ENCODE assay signal across 19 mouse cellular contexts in the genomic region with DNA sequence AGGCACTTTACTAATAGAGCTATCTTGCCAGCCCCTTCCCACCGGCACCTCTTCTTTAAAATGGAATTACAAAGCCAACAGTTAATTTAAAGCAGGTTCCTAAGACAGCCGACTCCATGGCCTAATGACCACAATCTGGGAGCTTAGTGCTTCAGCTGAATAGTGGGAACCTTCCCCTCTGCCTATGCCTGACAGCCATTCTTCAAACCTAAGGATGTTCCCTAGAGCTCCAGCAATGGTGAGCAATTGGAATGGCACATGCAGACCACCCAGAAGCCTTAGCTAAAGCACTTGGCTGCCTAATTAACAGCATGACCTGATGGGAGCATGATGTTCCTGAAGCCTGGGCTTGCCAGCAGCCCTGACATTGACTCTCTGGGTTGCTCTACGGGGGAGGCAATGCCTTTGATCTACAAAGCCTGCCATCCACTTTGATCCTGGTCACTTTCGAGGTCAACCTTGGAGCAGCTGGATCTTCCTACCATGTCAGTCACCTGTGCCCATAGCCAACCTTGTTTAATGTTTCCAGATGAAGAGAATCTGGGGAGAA.
A peak's percentile ranks its signal among the peaks of the same experiment; 100 is the strongest.
DNase-seq lines count a peak whose midpoint lies in the region.
"Had no signal": no experiment of that assay in that cellular context is flagged by ENCODE, and none has a peak within 500 bp of the region (broad histone marks: within the 10 kb centered on the region; RNA-seq: fewer than 3 reads in every experiment).

No protein-coding gene starts in this region.

- intact Hi-C loops in left cerebral cortex, postnatal 4 days (cut with DNase I), result no loop called here
- intact Hi-C loops in heart, postnatal 10 days (cut with DNase I), result no loop called here

- peak; percentile 49 for DNase-seq in adrenal gland, adult 8-10 months
- DNase-seq in adrenal gland, postnatal 4 days (ENCODE audit: low spot score in 2 of 2), result no peak
- peak; percentile 9 for DNase-seq in left cerebral cortex, postnatal 4 days
- DNase-seq in left cerebral cortex, adult 9 months (ENCODE audit: low spot score in 2 of 2), result no peak
- peak; percentile 39 to 41 for DNase-seq in adrenal gland, postnatal 36 days
- DNase-seq in mesoderm, embryonic 11.5 days (ENCODE audit: low read depth, low spot score), result peak; percentile 58
- DNase-seq in frontal cortex, postnatal 10 days (ENCODE audit: low spot score in 2 of 2), result no peak
- no peak for DNase-seq in heart, postnatal 10 days
- DNase-seq: cerebellum, adult 11-12 months; cerebellum, postnatal 25 days; gastrocnemius, postnatal 25 days; heart, adult 2 months; heart, postnatal 4 days; kidney, adult 2 months; layer of hippocampus, postnatal 36 days; lung, adult 2 months; right cerebral cortex, postnatal 14 days; spleen, adult 18-20 months; thymus, adult 2 months had no signal

Comparison
In these comparisons a context has a peak if more than half of its experiments do, and no peak if none do; other contexts are left out.
1. DNase-seq: peak in adrenal gland, adult 8-10 months (single experiment), left cerebral cortex, postnatal 4 days (single experiment), adrenal gland, postnatal 36 days (2 of 2) and mesoderm, embryonic 11.5 days (single experiment); none in adrenal gland, postnatal 4 days (0 of 2), left cerebral cortex, adult 9 months (0 of 2), frontal cortex, postnatal 10 days (0 of 2) and heart, postnatal 10 days (0 of 2).